Mouse (Mus musculus) stomach, embryonic 15.5 days (tissue): ENCODE results near the gene Memo1. TPM values are rescaled to one million over a fixed set of nuclear protein-coding genes. Genes with fewer than 3 reads are reported as not detected.

ENCODE experiments used
- ATAC-seq: fragments of 200-750 bp; cut with Nextera tagmentation; 2 replicates; pipeline ENCODE4 v1.8.0; 2017; ENCODE audit warnings: low read depth, moderate number of reproducible peaks, moderate TSS enrichment; ENCODE audit not compliant: insufficient read depth, low FRiP score
- H3K27ac ChIP-seq: fragments of 300-500 bp; sonication (generic); 2 replicates; pipeline ENCODE4 v1.5.1; 2015; ENCODE audit warnings: mild to moderate bottlenecking, inconsistent platforms
- H3K27me3 ChIP-seq: fragments of 300-500 bp; sonication (generic); replicated peaks from 2 replicates; pipeline ENCODE4 v1.6.1; 2015; ENCODE audit warnings: inconsistent platforms
- H3K36me3 ChIP-seq: fragments of 300-500 bp; sonication (generic); 2 replicates; pipeline ENCODE4 v1.6.1; 2015; ENCODE audit warnings: inconsistent platforms
- H3K4me1 ChIP-seq: fragments of 300-500 bp; sonication (generic); 2 replicates; pipeline ENCODE4 v1.6.1; 2015; ENCODE audit warnings: inconsistent platforms
- H3K4me2 ChIP-seq: fragments of 300-500 bp; sonication (generic); 2 replicates; pipeline ENCODE4 v1.6.1; 2015; ENCODE audit warnings: mild to moderate bottlenecking, inconsistent platforms
- H3K4me3 ChIP-seq: fragments of 300-500 bp; sonication (generic); replicated peaks from 2 replicates; pipeline ENCODE4 v1.5.1; 2015; ENCODE audit warnings: inconsistent platforms
- H3K9ac ChIP-seq: fragments of 300-500 bp; sonication (generic); 2 replicates; pipeline ENCODE4 v1.6.1; 2015; ENCODE audit warnings: inconsistent platforms
- H3K9me3 ChIP-seq: fragments of 300-500 bp; sonication (generic); 2 replicates; pipeline ENCODE4 v1.6.1; 2016; ENCODE audit warnings: inconsistent platforms
- WGBS: fragments of 180-500 bp; shearing (Covaris S2); methylation state at CpG from one replicate; pipeline ENCODE4 v1.1.7; 2015; 5-methylcytosine and 5-hydroxymethylcytosine counted together
- polyA plus RNA-seq: library from polyadenylated mRNA; unstranded; fragments of >200 nt; fragmentation: Nextera tagmentation; extraction: Ambion mirVana; gene quantifications from 2 replicates; pipeline ENCODE4 v1.2.1, GENCODE M21; 2015

Gene Memo1
- polyA plus RNA-seq, 1 experiment from 2014 or later, result 84.7 TPM

GRCm38 (mm10) chr17:74172834-74173233 is 122.5 kb downstream of the Memo1 start:
- no peak overlapping the region for H3K9ac ChIP-seq
- 76% methylated on average over 1 of the region's 1 CpGs for WGBS
- no peaks in the 10 kb centered on the region for H3K27me3 ChIP-seq
- H3K4me3 ChIP-seq, result no peak overlapping the region
- no peak overlapping the region for H3K27ac ChIP-seq
- no peaks in the 10 kb centered on the region for H3K4me1 ChIP-seq
- H3K4me2 ChIP-seq, result no peak overlapping the region
- ATAC-seq, result no peak
- H3K9me3 ChIP-seq, result no peaks in the 10 kb centered on the region
- no peaks in the 10 kb centered on the region for H3K36me3 ChIP-seq

- Histone ChIP-seq H3K4me3 (peak overlapping the region; percentile 37), H3K36me3 (no peaks in the 10 kb centered on the region), H3K9me3 (no peaks in the 10 kb centered on the region), H3K4me2 (peak overlapping the region; percentile 68), H3K9ac (no peak overlapping the region), H3K27ac (no peak overlapping the region), H3K4me1 (no peaks in the 10 kb centered on the region), H3K27me3 (no peaks in the 10 kb centered on the region)
- under 1% methylated on average over 9 of the region's 9 CpGs for WGBS
- ATAC-seq, result peak; percentile 96
Observed at GRCm38 (mm10) chr17:74159443-74159894, 135.9 kb downstream of the Memo1 start.

- H3K27ac ChIP-seq, result no peak overlapping the region
- 89% methylated on average over 3 of the region's 3 CpGs for WGBS
- no peaks in the 10 kb centered on the region for H3K9me3 ChIP-seq
- no peak overlapping the region for H3K9ac ChIP-seq
- no peaks in the 10 kb centered on the region for H3K36me3 ChIP-seq
- H3K4me2 ChIP-seq, result no peak overlapping the region
- H3K4me1 ChIP-seq, result no peaks in the 10 kb centered on the region
- H3K4me3 ChIP-seq, result no peak overlapping the region
- no peaks in the 10 kb centered on the region for H3K27me3 ChIP-seq
- ATAC-seq, result no peak
Observed at GRCm38 (mm10) chr17:74158161-74158560, 137.2 kb downstream of the Memo1 start.

Other genes with a start within 250 kb of the Memo1 start
- gene Srd5a2, start 247.6 kb downstream of the Memo1 start, polyA plus RNA-seq, result not detected in 2 replicates
- gene Dpy30, start 28.4 kb upstream of the Memo1 start, polyA plus RNA-seq, result 224 and 239 TPM in 2 replicates
- gene Spast, start 43.5 kb upstream of the Memo1 start, polyA plus RNA-seq, result 15.9 and 16.9 TPM in 2 replicates
- 39.8 and 41.2 TPM in 2 replicates for gene Slc30a6, start 100.1 kb upstream of the Memo1 start, polyA plus RNA-seq
- 2.9 TPM in 2 replicates for gene Nlrc4, start 163.6 kb upstream of the Memo1 start, polyA plus RNA-seq
- gene Yipf4, start 194.0 kb upstream of the Memo1 start, polyA plus RNA-seq, result 67.7 and 78.4 TPM in 2 replicates
- 81.8 and 82.6 TPM in 2 replicates for gene Birc6, start 232.8 kb upstream of the Memo1 start, polyA plus RNA-seq